Mouse (Mus musculus) forebrain, embryonic 11.5 days (tissue): ENCODE results near the gene Ndufs2. TPM values are rescaled to one million over a fixed set of nuclear protein-coding genes. Genes with fewer than 3 reads are reported as not detected.
A peak's percentile ranks its signal among the peaks of the same experiment; 100 is the strongest.

Experiments used
- ATAC-seq: fragments of 200-750 bp; cut with Nextera tagmentation; replicated peaks from 2 replicates; pipeline ENCODE4 v1.8.0; 2017; ENCODE audit warnings: moderate TSS enrichment; ENCODE audit not compliant: low FRiP score
- DNase-seq: peaks from one replicate; pipeline ENCODE4 v3.0.0-alpha.2; 2017; ENCODE audit warnings: low spot score
- H3K27ac ChIP-seq: fragments of 300-500 bp; sonication (generic); 2 replicates; pipeline ENCODE4 v1.5.1; 2014; ENCODE audit warnings: low read depth, low read length
- H3K27me3 ChIP-seq: fragments of 300-500 bp; sonication (generic); 2 replicates; pipeline ENCODE4 v1.6.1; 2014; ENCODE audit warnings: mild to moderate bottlenecking, low read length, mixed read lengths; ENCODE audit not compliant: control insufficient read depth, insufficient read depth
- H3K36me3 ChIP-seq: fragments of 300-500 bp; sonication (generic); 2 replicates; pipeline ENCODE4 v1.6.1; 2014; ENCODE audit warnings: mild to moderate bottlenecking, low read length, moderate library complexity, mixed read lengths; ENCODE audit not compliant: control insufficient read depth, insufficient read depth
- H3K4me1 ChIP-seq: fragments of 300-500 bp; sonication (generic); replicated peaks from 2 replicates; pipeline ENCODE4 v1.6.1; 2014; ENCODE audit warnings: low read length, mixed read lengths; ENCODE audit not compliant: control insufficient read depth, insufficient read depth
- H3K4me2 ChIP-seq: fragments of 300-500 bp; sonication (generic); 2 replicates; pipeline ENCODE4 v1.6.1; 2014; ENCODE audit warnings: low read depth, mild to moderate bottlenecking, low read length, moderate library complexity, mixed read lengths; ENCODE audit not compliant: severe bottlenecking
- H3K4me3 ChIP-seq: fragments of 300-500 bp; sonication (generic); 2 replicates; pipeline ENCODE4 v1.5.1; 2014; ENCODE audit warnings: low read depth, low read length
- H3K9ac ChIP-seq: fragments of 300-500 bp; sonication (generic); 2 replicates; pipeline ENCODE4 v1.6.1; 2014; ENCODE audit warnings: low read length
- H3K9me3 ChIP-seq: fragments of 300-500 bp; sonication (generic); 2 replicates; pipeline ENCODE4 v1.6.1; 2016; ENCODE audit warnings: low read length, mixed read lengths; ENCODE audit not compliant: control insufficient read depth
- WGBS: fragments of 180-500 bp; shearing (Covaris S2); extraction: QIAGEN DNeasy Blood & Tissue Kit; methylation state at CpG from one replicate; pipeline ENCODE4 v1.1.7; 2014; 5-methylcytosine and 5-hydroxymethylcytosine counted together
- polyA plus RNA-seq: library from polyadenylated mRNA; unstranded; fragments of >200 nt; fragmentation: Nextera tagmentation; extraction: Ambion mirVana; gene quantifications from 2 replicates; pipeline ENCODE4 v1.2.1, GENCODE M21; 2014

The Ndufs2 gene
- polyA plus RNA-seq, 1 experiment from 2014 or later = 264 TPM

DNA sequence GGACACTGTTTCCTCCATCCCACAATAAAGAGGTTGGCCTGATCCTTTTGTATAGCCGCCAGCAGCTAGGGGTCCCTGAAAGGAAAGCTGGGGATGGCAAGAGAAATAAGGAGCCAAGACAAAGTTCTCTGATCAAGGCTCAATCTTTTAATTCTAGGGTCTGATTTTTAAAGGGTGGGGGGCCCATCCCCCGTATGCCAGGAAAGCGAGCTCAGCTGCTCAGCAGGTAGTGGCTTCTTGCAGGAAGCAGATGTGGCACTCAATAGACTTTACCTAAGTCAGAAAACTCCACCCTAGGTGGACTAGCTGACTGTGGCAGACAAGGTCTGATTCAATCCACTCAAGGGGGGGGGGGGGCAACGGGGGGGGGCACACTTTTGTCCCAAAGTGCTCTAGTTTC lies 24.4 kb downstream of the Ndufs2 start:
- no peak for DNase-seq
- Histone ChIP-seq H3K9me3 (no peaks in the 10 kb centered on the region), H3K4me2 (no peak overlapping the region), H3K27me3 (no peaks in the 10 kb centered on the region), H3K36me3 (no peaks in the 10 kb centered on the region), H3K27ac (no peak overlapping the region), H3K9ac (no peak overlapping the region), H3K4me3 (no peak overlapping the region), H3K4me1 (no peaks in the 10 kb centered on the region; the same call in 1 of the 2 replicates)
- WGBS = 36% methylated on average over 4 of the region's 4 CpGs
- ATAC-seq = no peak

DNA sequence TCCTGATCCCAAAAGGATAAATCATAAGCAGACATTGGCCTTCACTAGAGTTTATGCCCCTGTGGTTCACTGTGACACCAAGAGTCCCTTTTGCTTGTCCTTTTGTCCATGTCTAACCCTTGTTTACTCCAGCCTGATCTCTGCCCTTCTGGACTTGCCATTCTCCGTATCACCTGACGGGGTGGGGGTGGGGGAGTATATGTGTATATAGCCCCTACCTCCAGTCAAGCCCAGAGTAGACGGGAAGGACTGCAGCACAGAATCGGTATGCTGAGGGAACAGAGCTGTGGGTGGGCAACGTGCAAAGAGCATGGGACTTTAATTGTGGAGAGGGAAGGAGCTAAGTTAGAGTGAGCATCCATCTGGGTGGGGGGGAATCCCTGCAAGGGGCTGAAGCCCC lies 26.3 kb downstream of the Ndufs2 start, which contains the start of gene Apoa2:
Gene Apoa2 (plus strand): TSS at position 198 of the 400 bp plus-strand sequence.
- Histone ChIP-seq H3K27me3 (no peaks in the 10 kb centered on the region), H3K36me3 (no peaks in the 10 kb centered on the region), H3K4me2 (no peak within 1 kb of the TSS), H3K4me3 (no peak within 1 kb of the TSS), H3K9me3 (no peaks in the 10 kb centered on the region), H3K9ac (no peak within 1 kb of the TSS), H3K27ac (no peak within 1 kb of the TSS), H3K4me1 (peaks cover 2% of the 10 kb centered on the region; the same call in 1 of the 2 replicates)
- ATAC-seq = no peak
- 77% methylated on average over 5 of the region's 5 CpGs for WGBS
- no peak for DNase-seq

DNA sequence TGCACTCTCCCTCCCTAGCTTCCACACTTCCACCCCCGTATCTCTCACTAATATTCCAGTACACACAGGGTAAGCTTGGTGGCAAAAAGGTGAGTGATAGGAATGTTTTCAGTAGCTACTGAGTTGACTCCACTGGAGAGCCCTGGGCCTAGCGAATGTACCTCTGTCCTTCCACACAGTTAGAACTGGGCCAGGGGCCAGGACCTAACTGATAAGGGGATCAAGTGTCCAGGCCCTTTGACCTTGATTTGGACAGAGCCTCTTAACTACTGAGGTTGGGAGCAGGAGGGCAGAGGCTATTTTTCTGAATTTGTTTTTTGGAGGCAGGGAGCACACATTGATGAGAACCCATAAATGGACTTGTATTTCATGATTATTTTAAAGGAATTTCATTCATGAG lies 27.4 kb downstream of the Ndufs2 start:
- H3K9ac ChIP-seq = no peak overlapping the region
- no peak overlapping the region for H3K27ac ChIP-seq
- peaks cover 2% of the 10 kb centered on the region; the same call in 1 of the 2 replicates for H3K4me1 ChIP-seq
- WGBS = 91% methylated on average over 2 of the region's 2 CpGs
- DNase-seq = no peak
- no peaks in the 10 kb centered on the region for H3K36me3 ChIP-seq
- no peak overlapping the region for H3K4me2 ChIP-seq
- H3K4me3 ChIP-seq = no peak overlapping the region
- no peaks in the 10 kb centered on the region for H3K9me3 ChIP-seq
- no peaks in the 10 kb centered on the region for H3K27me3 ChIP-seq
- no peak for ATAC-seq

GRCm38 (mm10) chr1:171223168-171223567 lies 28.0 kb downstream of the Ndufs2 start:
- H3K4me2 ChIP-seq = peak overlapping the region; percentile 31; the same call in 1 of the 2 replicates
- WGBS = 89% methylated on average over 6 of the region's 6 CpGs
- peaks cover 2% of the 10 kb centered on the region; the same call in 1 of the 2 replicates for H3K4me1 ChIP-seq
- ATAC-seq = no peak
- H3K36me3 ChIP-seq = no peaks in the 10 kb centered on the region
- H3K27ac ChIP-seq = 0 out of 2 replicates have a peak overlapping the region, but pooled peaks have one; percentile 42
- no peak overlapping the region for H3K9ac ChIP-seq
- DNase-seq = no peak
- H3K9me3 ChIP-seq = no peaks in the 10 kb centered on the region
- H3K4me3 ChIP-seq = peak overlapping the region; percentile 57
- H3K27me3 ChIP-seq = no peaks in the 10 kb centered on the region

DNA sequence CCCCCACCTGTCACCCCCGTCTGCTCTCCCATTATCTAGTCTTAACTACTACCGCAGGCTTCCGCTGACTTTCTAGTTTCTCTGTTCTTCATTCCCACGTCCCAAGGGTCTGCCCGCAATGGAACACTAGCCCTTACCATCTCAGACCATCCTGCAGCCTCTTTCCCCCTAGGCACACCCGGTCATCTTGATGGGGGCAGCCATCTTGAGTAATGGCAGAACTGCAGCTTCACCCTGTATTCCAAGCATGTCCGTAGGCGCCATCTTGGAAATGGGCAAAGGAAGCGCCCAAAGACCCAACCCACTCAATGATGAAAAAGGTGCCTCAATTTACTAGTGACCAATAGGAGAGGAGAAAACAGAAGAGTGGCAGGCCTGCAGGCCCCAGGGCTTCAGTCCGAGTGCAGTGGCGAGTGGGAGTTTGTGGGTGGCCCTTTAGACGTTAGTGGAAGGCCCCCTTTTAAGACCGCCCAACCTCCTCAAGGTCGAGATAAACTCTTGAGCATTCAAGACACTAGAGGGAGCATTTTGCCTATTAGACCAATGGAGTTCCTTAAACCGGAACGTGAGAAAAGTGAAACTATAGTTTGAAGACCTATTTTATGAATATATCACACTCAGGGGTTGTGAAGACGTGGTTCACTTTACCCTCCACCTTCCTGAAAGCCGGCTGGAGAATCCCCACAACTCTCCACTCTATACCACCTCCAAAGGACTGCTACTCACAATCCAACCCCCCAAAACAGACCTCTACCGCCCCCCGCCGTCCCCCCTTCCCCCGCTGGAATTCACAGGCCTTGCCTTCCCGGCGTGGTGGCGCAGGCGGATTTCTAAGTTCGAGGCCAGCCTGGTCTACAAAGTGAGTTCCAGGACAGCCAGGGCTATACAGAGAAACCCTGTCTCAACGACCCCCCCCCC lies 28.7 kb downstream of the Ndufs2 start, which contains the start of gene Tomm40l:
Gene Tomm40l (minus strand): TSS at position 277 of the 918 bp plus-strand sequence.
- H3K27ac ChIP-seq = peak within 1 kb of the TSS; percentile 42
- DNase-seq (peak; percentile 93), ATAC-seq (peak; percentile 97)
- no peaks in the 10 kb centered on the region for H3K9me3 ChIP-seq
- peak within 1 kb of the TSS; percentile 81 for H3K4me2 ChIP-seq
- peak within 1 kb of the TSS; percentile 57 for H3K4me3 ChIP-seq
- no peaks in the 10 kb centered on the region for H3K36me3 ChIP-seq
- H3K9ac ChIP-seq = peak within 1 kb of the TSS; percentile 65
- WGBS = 2% methylated on average over 28 of the region's 28 CpGs
- peaks cover 2% of the 10 kb centered on the region; the same call in 1 of the 2 replicates for H3K4me1 ChIP-seq
- no peaks in the 10 kb centered on the region for H3K27me3 ChIP-seq

GRCm38 (mm10) chr1:171221281-171222193 lies 29.7 kb downstream of the Ndufs2 start:
- Histone ChIP-seq H3K4me1 (peaks cover 2% of the 10 kb centered on the region; the same call in 1 of the 2 replicates), H3K27ac (peak overlapping the region; percentile 6; the same call in 1 of the 2 replicates), H3K9ac (peak overlapping the region; percentile 65), H3K4me3 (peak overlapping the region; percentile 57), H3K9me3 (no peaks in the 10 kb centered on the region), H3K4me2 (peak overlapping the region; percentile 81), H3K27me3 (no peaks in the 10 kb centered on the region), H3K36me3 (no peaks in the 10 kb centered on the region)
- WGBS = 7% methylated on average over 22 of the region's 22 CpGs
- peak; percentile 17 for ATAC-seq
- no peak for DNase-seq

- Histone ChIP-seq H3K9ac (no peak overlapping the region), H3K9me3 (no peaks in the 10 kb centered on the region), H3K27me3 (no peaks in the 10 kb centered on the region), H3K27ac (no peak overlapping the region), H3K4me3 (no peak overlapping the region), H3K4me1 (peaks cover 2% of the 10 kb centered on the region; the same call in 1 of the 2 replicates), H3K4me2 (peak overlapping the region; percentile 22; the same call in 1 of the 2 replicates), H3K36me3 (no peaks in the 10 kb centered on the region)
- ATAC-seq (peak; percentile 28), DNase-seq (peak; percentile 91)
- 9% methylated on average over 10 of the region's 10 CpGs for WGBS
Observed at GRCm38 (mm10) chr1:171220871-171221270, 30.3 kb downstream of the Ndufs2 start.
